Mouse (Mus musculus) naive thymus-derived CD4-positive, alpha-beta T cell, adult 2 months (primary cell): Measurements from ENCODE around the gene Mettl23.

ENCODE experiments used
- DNase-seq: peaks from one replicate; pipeline ENCODE4 v3.0.0-alpha.2; 2011; ENCODE audit warnings: low read depth

The Mettl23 gene

GRCm38 (mm10) chr11:116843261-116844233, at the start of gene Mettl23, which contains the start of gene Jmjd6:
TSS of gene Mettl23 (plus strand) at chr11:116843278.
TSS of gene Jmjd6 (minus strand) at chr11:116843449.
- DNase-seq: peak; percentile 96

GRCm38 (mm10) chr11:116799364-116799763, 43.7 kb upstream of the Mettl23 start:
- no peak for DNase-seq

GRCm38 (mm10) chr11:116801106-116801505, 42.0 kb upstream of the Mettl23 start:
- DNase-seq: no peak

GRCm38 (mm10) chr11:116802709-116803108, 40.4 kb upstream of the Mettl23 start:
- no peak for DNase-seq

GRCm38 (mm10) chr11:116806136-116807071, 36.7 kb upstream of the Mettl23 start:
- no peak for DNase-seq

GRCm38 (mm10) chr11:116807116-116807515, 36.0 kb upstream of the Mettl23 start:
- no peak for DNase-seq

- no peak for DNase-seq
These were observed 35.6 kb upstream of the Mettl23 start for GRCm38 (mm10) chr11:116807526-116807925.

GRCm38 (mm10) chr11:116807938-116808606, 35.0 kb upstream of the Mettl23 start:
- DNase-seq: peak; percentile 87

GRCm38 (mm10) chr11:116808811-116809395, 34.2 kb upstream of the Mettl23 start:
- no peak for DNase-seq

- DNase-seq: no peak
These were observed 33.6 kb upstream of the Mettl23 start for GRCm38 (mm10) chr11:116809520-116809919.

GRCm38 (mm10) chr11:116810528-116810927, 32.5 kb upstream of the Mettl23 start:
- no peak for DNase-seq

- peak; percentile 72 for DNase-seq
These were observed 31.8 kb upstream of the Mettl23 start for GRCm38 (mm10) chr11:116810983-116811901.

GRCm38 (mm10) chr11:116812793-116813529, 30.1 kb upstream of the Mettl23 start:
- no peak for DNase-seq

GRCm38 (mm10) chr11:116813610-116814009, 29.5 kb upstream of the Mettl23 start:
- DNase-seq: no peak

- DNase-seq: no peak
These were observed 28.8 kb upstream of the Mettl23 start for GRCm38 (mm10) chr11:116814076-116814883.

- DNase-seq: no peak
These were observed 28.1 kb upstream of the Mettl23 start for GRCm38 (mm10) chr11:116814884-116815415.

GRCm38 (mm10) chr11:116816769-116817168, 26.3 kb upstream of the Mettl23 start:
- no peak for DNase-seq

- no peak for DNase-seq
These were observed 25.5 kb upstream of the Mettl23 start for GRCm38 (mm10) chr11:116817567-116817966.
